Mouse (Mus musculus): ENCODE measurements around the gene Rbm17.

Rbm17 gene

DNA sequence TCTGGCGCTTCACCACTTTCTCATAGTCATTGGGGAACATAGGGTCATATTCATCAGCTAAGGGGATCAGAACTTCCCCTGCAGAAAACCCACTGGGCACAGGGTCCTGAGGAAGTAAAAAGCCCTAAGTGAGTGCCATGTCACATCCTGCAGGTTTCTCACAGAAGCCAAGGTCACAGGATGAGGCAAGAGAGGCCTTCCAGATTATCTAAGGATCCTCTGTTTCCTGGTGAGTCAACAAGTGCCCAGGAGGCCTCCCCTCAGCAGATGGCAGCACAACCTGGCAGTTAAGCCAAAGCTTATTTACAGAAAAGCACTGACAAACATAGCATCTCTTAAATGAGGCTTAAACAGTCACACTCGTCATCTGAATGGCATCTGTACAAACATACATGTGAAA lies 7.3 kb downstream of the Rbm17 start:
- no peak for DNase-seq (ENCODE audit: low spot score)

DNA sequence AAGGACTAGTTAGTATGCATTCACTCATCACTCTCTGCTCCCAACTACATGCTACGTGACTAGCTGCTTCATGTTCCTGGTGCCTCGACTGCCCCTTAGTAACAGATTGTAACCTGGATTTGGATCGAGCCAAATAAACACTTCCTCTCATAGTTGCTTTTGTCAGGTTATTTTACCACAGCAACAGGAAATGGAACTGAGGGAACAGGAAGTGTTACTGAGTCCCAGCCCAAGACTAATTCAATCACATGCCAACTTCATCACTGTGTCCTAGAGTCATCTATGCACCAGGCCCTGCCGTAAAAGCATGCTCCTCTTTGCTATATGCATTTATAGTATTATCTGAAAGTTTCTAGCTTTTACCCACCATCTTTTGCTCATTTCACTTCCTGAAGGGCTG lies 16.0 kb downstream of the Rbm17 start:
- DNase-seq (ENCODE audit: low spot score), result no peak

DNA sequence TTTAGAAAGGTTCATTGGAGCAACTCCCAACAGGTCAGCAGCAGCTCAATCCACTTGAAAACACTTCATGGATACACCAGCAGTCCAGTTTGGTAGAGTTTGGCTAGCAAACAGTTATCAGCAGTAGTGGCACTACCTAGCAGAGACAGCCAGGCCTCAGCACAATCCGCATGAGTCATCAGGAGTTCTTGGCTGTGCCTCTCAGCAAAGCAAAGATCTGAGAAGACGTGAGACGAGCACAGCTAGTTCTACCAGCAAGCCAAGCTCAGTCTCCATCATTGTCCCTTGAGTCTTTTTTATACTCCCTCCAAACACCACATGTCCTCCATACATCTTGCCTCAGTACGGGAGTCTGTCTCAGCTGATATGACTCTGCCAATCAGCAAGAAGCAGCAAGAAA lies 24.6 kb downstream of the Rbm17 start:
- no peak for DNase-seq (ENCODE audit: low spot score)

DNA sequence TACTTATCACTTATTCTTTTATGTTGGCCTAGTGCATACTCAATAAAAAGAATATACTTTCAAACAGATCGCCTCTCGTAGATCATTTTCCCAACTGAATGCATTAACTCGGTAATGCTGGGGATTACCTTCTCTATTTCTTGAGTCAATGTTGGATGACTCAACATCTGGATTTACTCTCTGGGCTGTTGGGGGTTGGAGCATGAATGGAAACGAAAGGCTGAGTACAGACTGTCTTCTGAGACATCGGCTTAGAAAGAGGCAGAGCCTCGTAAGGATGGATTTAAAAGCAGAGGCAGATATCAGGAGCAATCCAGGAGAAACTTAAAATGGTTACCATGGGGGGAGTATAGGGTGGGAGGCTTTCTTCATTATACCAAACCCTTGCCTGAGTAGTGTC lies 25.8 kb downstream of the Rbm17 start:
- no peak for DNase-seq (ENCODE audit: low spot score)

DNA sequence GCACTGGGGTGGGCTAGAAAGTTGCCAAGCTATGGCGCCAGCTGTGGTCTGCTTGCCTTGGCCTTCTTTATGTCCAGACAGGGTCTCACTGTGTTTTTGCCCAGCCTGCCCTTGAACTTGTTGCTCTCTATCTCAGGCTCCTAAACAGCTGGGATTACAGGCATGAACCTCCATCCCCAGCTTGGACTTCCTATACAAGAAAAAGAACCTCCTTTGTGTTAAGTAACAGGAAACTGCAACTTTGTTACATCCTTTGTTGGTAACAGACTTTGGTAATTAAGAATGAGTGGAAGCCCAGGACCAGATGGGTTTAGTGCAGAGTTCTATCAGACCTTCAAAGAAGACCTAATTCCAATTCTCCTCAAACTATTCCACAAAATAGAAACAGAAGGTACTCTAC lies 30.3 kb downstream of the Rbm17 start:
- DNase-seq (ENCODE audit: low spot score), result no peak

DNA sequence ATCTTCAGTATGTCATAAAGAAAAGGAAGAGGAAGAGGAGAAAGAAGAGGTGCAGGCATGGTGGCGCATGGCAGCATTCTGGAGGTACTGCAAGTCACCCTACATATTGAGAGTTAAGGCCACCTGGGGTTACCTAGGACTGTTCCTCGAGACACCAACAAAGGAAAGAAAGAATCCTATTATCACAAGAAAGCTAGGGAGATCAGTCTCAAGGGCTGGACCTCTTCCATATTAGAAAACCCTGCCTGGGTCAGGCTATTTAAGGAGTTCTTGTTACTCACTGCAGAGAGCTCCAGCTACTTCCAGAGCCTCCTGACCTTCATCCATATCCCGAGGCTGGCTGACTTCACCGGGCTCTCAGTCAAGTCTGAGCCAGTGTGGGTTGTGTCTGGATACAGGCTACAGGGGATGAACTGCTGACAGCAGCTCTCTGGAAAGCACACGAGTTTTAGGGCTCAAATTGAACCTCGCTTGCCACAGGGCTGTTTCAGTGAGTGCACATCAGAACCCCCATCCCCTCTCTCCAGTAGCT lies 32.9 kb downstream of the Rbm17 start:
- no peak for DNase-seq (ENCODE audit: low spot score)

DNA sequence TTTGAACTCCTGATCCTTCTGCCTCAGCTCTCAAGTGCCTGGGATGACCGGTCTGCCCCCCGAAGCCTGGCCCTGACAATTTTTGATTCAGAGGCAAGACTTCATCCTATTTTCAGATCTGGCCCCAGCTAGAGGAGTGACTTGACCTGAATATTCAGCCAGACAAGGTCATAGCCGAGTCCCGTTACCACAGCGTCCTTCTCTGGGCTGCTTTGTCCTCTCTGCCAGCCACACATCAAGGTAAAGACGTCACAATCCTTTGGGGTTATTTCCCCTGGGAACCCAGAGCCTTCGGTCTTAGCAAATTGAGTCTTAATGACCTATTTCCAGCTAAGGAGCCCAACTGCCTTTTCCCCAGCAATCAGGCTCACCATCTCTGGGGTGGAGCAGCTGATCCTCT lies 35.5 kb downstream of the Rbm17 start:
- DNase-seq (ENCODE audit: low spot score), result no peak

DNA sequence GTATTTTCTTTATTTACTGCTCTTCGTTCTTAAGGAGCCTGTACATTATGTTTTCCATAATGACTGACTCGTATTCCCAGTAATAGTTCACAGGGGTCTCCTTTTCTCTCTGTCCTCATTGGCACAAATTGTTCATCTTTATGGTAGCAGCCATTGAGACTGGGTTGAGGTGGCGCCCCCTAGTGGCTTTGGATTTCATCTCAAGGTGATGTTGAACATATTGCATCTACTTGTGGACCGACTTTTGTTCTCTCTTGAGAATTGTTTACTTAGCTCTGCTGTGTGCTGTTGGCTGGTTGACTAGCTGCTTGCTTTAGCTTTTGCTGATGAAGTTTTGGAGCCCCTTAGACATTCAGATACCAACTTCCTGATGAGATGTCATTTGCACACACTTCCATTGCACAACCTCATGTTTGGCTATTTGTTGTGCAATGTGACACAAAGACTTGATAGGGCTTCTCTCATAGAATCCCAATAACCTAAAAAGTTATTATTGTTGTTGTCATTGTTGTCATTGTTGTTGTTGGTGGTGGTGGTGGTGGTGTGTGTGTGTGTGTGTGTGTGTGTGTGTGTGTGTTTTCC lies 36.1 kb downstream of the Rbm17 start:
- DNase-seq (ENCODE audit: low spot score), result peak; percentile 26

DNA sequence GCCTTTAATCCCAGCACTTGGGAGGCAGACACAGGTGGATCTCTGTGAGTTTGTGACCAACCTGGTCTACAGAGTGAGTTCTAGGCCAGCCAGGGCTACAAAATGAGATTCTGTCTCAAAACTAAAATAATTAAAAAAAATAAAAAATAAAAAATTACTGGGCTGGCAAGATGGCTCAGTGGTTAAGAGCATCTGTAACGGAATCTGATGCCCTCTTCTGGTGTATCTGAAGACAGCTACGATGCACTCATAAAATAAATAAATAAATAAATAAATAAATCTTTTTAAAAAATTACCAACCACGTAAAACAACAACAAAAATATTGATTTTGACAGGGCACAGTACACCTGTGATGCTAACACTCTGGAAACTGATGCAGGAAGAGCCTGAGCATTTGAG lies 37.1 kb downstream of the Rbm17 start:
- DNase-seq (ENCODE audit: low spot score), result no peak

DNA sequence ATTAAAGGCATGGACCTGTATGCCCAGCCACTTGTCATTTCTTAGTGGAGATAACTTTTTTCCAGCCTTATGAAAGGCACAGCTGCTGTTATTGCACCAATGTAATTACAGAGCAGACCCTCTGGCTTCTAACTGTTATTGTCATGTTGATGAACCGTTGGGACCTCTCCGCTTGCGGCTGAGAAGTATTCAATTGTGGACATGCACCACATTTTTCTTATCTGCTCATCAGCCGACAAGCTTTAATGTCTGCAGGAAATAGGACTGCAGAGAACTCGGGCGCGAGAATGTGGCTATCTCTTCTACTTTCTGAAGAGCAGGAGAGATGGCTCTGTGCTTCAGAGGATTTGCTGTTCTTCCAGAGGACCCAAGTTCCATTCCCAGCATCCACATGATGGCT lies 37.7 kb downstream of the Rbm17 start:
- no peak for DNase-seq (ENCODE audit: low spot score)

DNA sequence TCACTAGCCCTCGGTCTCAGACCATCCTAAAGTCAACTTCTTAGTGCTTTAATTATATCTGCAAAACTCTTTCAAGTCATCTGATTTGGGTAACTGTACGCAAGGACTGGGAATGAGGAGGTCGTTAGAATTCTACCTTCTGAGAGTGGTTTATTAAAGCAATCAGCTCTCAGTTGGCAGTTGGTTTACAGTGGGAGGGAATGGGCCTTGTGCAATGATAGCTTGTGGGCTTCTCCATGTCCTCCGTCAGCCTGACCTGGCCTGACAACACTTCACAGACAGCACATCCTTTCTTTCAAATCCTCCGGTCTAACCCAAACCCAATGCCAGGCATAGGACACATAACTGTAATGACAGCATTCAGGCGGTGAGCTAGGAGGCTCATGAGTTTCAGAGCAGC lies 39.2 kb downstream of the Rbm17 start:
- DNase-seq (ENCODE audit: low spot score), result no peak

DNA sequence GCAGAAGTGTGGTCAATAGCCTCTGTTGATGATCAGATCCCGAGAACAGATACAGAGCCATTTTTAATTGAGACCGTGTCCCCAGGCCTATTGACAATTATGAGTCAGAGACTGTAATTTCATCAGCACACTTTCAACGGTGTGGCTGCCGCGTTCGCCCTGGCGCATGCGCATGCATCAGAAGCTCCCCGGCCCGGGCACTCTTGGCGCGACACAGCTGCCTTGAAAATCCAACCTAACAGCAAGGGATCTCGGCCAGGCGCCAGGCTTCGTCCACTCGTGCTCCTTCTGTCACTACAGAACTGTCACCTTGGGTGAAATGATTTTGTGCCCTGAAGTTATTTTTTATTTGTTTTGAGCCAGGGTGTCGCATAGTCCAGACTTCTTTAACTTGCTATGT lies 40.7 kb downstream of the Rbm17 start:
- no peak for DNase-seq (ENCODE audit: low spot score)

DNA sequence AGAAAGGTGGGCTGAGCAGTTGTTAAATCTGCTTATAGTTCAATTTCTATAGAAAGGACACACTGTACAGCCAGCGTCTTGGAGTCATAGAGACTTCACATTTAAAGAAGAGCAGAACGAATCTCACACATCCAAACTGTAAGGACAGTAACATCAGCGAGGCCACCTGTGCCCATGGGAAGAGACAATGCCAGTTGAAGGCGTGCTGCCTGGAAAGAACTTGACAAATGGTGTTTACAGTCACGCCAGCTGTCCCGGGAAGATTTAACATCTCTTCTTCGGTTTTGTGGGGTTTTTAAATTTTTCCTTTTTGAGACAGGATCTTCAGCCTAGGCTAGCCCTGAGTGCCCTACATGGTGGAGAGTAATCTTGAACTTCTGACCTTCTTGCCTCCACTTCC lies 45.3 kb downstream of the Rbm17 start:
- no peak for DNase-seq (ENCODE audit: low spot score)

DNA sequence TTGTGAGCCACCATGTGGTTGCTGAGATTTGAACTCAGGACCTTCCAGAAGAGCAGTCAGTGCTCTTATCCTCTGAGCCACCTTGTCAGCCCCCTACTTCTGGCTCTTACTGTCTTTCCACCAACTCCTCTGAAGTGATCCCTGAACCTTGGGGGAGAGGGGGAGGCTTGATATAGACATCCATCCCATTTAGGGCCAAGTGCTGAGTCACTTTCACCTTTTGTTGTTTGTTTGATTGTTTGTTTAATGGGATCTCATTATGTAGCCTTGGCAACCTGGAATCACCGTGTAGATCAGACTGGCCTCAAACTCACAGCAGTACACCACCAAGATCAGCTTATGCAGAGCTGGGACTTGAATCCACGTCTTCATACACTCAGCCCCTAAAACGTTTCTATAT lies 46.7 kb downstream of the Rbm17 start:
- DNase-seq (ENCODE audit: low spot score), result no peak

DNA sequence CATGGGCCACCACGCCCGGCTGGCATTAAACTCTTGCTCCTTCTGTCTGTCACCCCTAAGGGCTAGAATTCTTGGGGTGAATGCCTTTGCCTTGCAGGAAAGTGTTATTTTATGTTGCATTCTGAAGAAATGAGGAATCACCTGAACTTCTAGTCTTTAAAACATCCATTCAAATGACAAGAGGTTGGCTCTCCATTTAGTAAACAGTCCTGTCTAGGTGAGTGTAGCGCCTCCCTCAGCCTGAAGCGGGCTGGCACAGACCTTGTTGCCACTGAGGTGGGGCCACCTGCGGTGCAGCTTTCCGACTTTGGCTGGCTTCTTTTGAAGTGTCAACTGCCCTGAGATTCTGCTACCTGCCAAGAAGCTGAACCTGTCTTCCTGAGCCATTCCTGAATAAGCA lies 48.6 kb downstream of the Rbm17 start:
- no peak for DNase-seq (ENCODE audit: low spot score)

DNA sequence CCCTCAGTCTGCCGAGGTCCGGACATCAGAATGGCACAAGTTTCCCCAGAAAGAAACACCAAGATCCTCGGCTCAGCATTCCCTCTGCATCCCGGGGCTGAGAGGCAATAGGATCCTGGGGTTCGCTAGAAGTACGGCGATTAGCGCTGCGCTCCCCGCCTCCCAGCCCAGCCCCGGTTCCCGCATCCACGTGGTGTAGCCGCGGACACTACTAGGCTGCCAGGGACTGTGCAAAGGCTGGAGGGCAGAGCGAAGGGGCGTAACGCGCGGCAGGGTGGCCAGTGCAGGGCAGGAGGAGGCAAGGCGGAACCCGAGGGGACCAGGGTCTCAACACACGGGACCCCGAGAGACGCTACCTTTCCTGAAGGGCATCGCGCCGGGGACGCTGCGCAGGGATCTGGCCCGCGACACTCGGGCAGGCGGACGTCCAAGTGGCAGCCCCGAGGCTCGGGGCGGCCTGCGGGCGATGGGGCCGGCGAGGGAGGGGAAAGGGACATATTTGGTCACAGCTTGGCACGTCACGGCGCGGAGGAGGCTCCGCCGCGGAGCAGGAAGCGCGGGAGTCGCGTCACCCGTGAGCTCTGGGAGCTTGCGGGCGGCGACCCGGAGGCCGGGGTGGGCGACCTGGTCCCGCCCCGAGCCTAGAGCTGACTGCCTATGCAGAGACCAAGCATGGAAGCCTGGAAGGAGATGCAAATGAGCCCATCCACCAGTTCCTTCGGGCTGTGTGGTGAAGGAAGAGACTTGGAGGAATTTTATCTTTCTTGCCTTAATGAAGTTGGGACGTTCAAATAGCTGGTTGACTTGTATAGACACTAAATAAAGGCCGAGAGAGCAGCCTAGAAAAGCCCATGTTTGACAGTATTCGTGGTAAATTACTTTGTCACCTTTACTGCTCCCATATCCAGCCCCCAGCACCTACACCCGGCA lies 50.2 kb downstream of the Rbm17 start, which contains the start of gene Pfkfb3:
Gene Pfkfb3 (minus strand): TSS at position 607 of the 930 bp plus-strand sequence.
- DNase-seq (ENCODE audit: low spot score), result peak; percentile 59

DNA sequence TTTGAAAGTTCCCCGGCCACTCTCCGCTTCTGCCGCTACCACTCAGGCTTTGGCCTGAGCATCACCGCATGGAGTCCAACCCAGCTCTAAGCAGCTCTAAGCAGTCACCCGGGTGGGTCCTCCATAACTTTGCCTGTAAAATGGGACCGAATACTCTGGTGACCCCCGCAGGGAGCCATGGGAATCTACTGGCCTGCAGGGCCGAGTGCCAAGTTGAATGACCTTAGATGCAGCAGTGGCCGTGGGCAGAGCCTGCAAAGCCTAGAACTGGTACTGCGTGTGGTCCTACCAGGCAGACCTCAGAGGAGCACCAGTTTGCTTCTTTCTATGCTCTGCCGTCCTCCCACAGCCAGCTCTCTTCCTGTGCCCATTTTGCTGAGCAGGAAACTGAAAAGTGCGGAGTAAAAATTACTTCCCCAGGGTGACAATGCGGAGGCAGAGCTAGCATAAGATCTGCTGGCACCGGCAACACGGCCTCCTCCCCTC lies 50.9 kb downstream of the Rbm17 start:
- peak; percentile 8 for DNase-seq (ENCODE audit: low spot score)

DNA sequence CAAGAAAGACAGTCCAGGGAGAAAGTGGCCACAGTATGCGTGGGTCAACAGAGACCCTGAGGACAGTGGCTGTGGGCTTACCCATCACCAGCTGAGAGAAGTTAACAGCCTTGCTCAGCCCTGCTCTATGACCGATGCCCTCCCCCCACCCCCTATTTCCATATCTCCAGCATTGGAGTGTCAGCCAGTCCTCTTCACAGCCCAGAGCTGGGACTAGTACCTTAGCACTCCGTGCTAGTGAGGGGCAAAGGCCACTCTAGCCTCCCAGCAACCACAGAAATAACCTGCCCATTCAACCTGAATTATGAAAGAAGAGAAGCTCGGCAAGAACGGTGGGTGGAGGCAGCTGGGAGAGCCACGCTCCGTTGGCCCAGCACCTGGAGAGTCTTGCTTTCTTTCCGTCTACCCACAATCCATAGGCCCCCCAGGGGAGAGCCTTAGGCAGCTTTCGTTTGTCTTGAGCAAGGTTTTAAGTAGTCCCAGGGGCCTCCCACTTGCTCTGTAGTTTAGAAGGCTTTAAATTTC lies 51.6 kb downstream of the Rbm17 start:
- no peak for DNase-seq (ENCODE audit: low spot score)

DNA sequence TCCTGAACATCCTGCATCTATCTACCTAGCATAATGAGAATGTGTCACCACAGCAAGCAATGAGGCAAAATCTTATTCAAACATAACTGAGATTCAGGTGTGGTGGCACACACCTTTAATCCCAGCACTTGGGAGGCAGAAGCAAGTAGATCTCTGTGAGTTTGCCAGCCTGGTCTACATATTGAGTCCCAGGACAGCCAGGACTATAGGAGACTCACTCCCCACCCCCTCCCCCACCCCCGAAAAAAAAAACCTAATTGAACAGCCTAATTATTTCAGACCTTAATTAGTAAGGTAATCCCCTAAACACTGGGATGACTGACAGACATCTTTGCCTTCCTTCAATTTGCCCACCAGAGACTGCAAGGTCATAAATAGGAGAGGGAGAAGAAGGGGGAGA lies 52.2 kb downstream of the Rbm17 start:
- DNase-seq (ENCODE audit: low spot score), result no peak

DNA sequence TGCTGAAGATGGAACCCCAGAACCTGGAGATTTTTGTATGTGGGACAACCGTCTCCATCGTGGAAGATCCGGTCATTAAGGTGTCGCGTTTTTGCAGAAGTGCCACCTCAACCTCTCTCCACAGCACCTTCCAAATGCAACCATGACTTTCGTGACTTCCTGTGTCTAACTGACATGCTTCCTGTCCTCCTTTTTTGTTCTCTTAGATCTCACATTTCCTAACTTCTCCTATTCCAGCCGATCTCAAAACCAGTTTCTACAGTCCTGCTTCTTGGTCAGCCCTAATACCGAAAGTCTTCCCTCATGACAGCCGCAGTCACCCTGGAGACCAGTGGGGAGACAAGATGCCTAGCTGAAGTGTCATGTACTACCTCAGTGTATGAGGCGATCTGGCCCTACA lies 55.4 kb downstream of the Rbm17 start:
- no peak for DNase-seq (ENCODE audit: low spot score)

DNA sequence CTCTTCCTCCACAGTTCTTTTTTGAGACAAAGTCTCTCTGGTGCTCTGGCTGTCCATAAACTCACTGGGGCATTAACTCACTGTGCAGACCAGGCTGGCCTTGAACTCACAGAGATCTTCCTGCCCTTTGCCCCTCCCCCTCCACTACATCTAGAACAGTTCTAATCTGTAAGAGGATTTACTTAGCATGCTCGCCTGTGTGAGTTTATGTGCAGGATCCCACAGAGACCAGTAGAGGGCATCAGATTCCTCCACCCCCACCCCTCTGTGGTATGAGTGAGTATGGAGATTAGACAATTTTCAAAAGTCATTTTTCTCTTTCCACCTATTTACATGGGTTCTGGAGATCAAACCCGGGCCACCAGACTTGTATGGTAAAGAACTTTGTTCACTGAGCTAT lies 56.3 kb downstream of the Rbm17 start:
- DNase-seq (ENCODE audit: low spot score), result no peak

DNA sequence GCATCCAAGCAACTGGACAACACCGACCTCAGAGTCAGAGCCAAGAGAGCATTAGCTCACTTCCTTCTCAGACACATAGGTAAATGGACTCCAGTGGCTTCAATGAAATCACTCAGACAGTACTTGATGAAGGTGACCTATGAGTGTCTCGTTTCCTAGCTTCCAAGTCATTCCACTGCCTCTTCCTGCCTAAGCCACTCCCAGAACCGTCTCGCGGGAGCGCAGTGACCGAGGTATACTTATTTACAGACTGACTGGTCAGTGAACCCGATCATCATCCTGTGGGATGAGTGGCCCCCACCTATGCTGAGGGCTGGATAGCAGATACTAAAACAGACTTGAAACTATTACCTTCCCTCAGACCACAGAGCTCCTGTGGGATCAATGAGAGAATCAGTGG lies 57.9 kb downstream of the Rbm17 start:
- no peak for DNase-seq (ENCODE audit: low spot score)

DNA sequence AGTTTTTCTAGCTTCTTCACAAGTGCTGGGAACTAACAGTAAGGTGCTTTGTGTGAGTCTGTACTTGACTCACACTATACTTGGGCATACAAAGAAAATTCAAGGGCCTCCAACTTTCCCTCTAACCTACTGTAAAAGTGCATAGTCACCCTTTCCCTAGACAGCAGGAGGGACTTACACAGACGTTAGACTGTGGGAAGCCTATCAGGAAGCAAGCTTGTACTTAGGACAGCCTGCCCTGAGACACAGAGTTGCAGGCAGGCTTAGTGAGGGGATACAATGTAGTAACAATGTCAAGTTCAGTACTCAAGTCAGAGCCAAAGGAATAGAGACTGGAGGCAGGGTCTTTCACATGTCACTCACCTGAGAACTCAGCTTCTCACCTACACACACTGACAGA lies 58.6 kb downstream of the Rbm17 start:
- no peak for DNase-seq (ENCODE audit: low spot score)
